Mouse (Mus musculus): ENCODE measurements around the gene Zfp423.

Gene Zfp423

GRCm38 (mm10) chr8:87747582-87747981 is 211.8 kb downstream of the Zfp423 start:
- Histone ChIP-seq H3K36me3 (ENCODE audit: insufficient read depth, low read length) (no peaks in the 10 kb centered on the region; the same call in 1 of the 2 replicates), H3K4me1 (replicated peaks; ENCODE audit: low read depth, low read length) (peaks cover 49% of the 10 kb centered on the region), H3K9me3 (ENCODE audit: low read length) (0 out of 2 replicates have a peak, but pooled peaks cover 3% of the 10 kb centered on the region), H3K27me3 (ENCODE audit: insufficient read depth, low read length) (peaks cover 7% of the 10 kb centered on the region; the same call in 1 of the 2 replicates), H3K4me3 (replicated peaks; ENCODE audit: low read length) (no peak overlapping the region)
- TF ChIP-seq POU5F1 (IDR thresholded peaks at IDR 0.05; ENCODE audit: borderline replicate concordance, low read length) = no peak
- peak; percentile 47 for TF ChIP-seq CTCF (conservative IDR thresholded peaks at IDR 0.05; ENCODE audit: low read length)
- no peak for TF ChIP-seq NANOG (IDR thresholded peaks at IDR 0.05; ENCODE audit: borderline replicate concordance, low read length)

DNA sequence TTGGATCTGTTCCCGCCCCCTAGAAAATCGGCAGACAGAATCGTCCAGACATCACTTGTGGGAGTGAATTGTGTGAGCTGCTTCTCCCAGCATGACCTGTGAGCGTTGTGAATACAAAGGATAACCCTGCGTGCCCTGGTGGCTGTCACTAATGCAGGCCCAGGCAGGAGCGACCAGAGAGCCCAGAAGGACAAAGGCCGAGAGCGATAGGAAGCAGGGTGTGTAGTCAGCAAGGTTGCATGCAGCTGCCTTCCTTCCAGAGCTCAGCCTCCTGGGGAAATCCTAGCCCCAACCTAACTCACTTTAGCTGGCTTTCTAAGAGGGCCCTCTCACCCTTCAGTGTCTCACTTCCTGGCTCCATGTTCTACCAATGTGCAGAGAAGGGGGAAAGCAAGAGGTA is 212.3 kb downstream of the Zfp423 start:
- Histone ChIP-seq H3K4me3 (replicated peaks; ENCODE audit: low read length) (no peak overlapping the region), H3K4me1 (replicated peaks; ENCODE audit: low read depth, low read length) (peaks cover 51% of the 10 kb centered on the region), H3K27me3 (ENCODE audit: insufficient read depth, low read length) (peaks cover 7% of the 10 kb centered on the region; the same call in 1 of the 2 replicates), H3K9me3 (ENCODE audit: low read length) (0 out of 2 replicates have a peak, but pooled peaks cover 3% of the 10 kb centered on the region), H3K36me3 (ENCODE audit: insufficient read depth, low read length) (no peaks in the 10 kb centered on the region; the same call in 1 of the 2 replicates)
- TF ChIP-seq CTCF (conservative IDR thresholded peaks at IDR 0.05; ENCODE audit: low read length) (no peak), NANOG (IDR thresholded peaks at IDR 0.05; ENCODE audit: borderline replicate concordance, low read length) (no peak), POU5F1 (IDR thresholded peaks at IDR 0.05; ENCODE audit: borderline replicate concordance, low read length) (no peak)

GRCm38 (mm10) chr8:87746072-87746471 is 213.3 kb downstream of the Zfp423 start:
- TF ChIP-seq NANOG (IDR thresholded peaks at IDR 0.05; ENCODE audit: borderline replicate concordance, low read length) (no peak), CTCF (conservative IDR thresholded peaks at IDR 0.05; ENCODE audit: low read length) (no peak), POU5F1 (IDR thresholded peaks at IDR 0.05; ENCODE audit: borderline replicate concordance, low read length) (no peak)

DNA sequence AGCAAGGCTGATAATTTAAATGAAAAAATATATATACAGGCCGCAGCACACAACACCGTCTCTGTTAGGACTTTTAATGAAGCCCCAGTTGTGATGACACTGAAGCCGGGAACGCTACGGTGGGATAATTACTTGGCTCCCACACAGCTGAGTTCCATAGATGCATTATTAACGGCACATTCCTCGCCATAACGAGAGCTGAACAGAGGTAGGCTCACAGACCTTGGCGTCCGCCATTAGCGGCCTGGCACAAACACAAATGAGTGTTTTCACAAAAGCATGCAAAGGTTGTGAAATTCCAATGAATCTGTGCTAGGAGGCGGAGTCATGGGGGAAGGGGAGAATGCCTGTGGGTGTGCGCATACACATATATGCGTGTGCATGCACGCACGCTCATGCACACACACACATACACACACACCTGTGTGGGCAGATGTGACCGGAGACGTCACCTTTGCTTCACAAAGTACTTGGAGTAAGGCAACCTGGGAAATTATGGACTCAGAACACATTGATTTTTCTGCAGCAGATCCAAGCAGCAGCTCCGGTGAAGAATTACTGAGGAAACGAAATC is 214.2 kb downstream of the Zfp423 start:
- TF ChIP-seq POU5F1 (IDR thresholded peaks at IDR 0.05; ENCODE audit: borderline replicate concordance, low read length) (no peak), NANOG (IDR thresholded peaks at IDR 0.05; ENCODE audit: borderline replicate concordance, low read length) (no peak), CTCF (conservative IDR thresholded peaks at IDR 0.05; ENCODE audit: low read length) (no peak)
- Histone ChIP-seq H3K36me3 (ENCODE audit: insufficient read depth, low read length) (no peaks in the 10 kb centered on the region; the same call in 1 of the 2 replicates), H3K4me1 (replicated peaks; ENCODE audit: low read depth, low read length) (peaks cover 64% of the 10 kb centered on the region), H3K4me3 (replicated peaks; ENCODE audit: low read length) (no peak overlapping the region; the same call in 1 of the 2 replicates), H3K9me3 (ENCODE audit: low read length) (0 out of 2 replicates have a peak, but pooled peaks cover 3% of the 10 kb centered on the region), H3K27me3 (ENCODE audit: insufficient read depth, low read length) (peaks cover 7% of the 10 kb centered on the region; the same call in 1 of the 2 replicates)

More at GRCm38 (mm10) chr8:87746072-87746471, 213.3 kb downstream of the Zfp423 start:
- peaks cover 7% of the 10 kb centered on the region; the same call in 1 of the 2 replicates for H3K27me3 ChIP-seq (ENCODE audit: insufficient read depth, low read length)
- peak overlapping the region; percentile 3; the same call in 1 of the 2 replicates for H3K4me3 ChIP-seq (replicated peaks; ENCODE audit: low read length)
- peaks cover 62% of the 10 kb centered on the region for H3K4me1 ChIP-seq (replicated peaks; ENCODE audit: low read depth, low read length)
- H3K36me3 ChIP-seq (ENCODE audit: insufficient read depth, low read length) = no peaks in the 10 kb centered on the region; the same call in 1 of the 2 replicates
- 0 out of 2 replicates have a peak, but pooled peaks cover 3% of the 10 kb centered on the region for H3K9me3 ChIP-seq (ENCODE audit: low read length)

- no peak for TF ChIP-seq NANOG (IDR thresholded peaks at IDR 0.05; ENCODE audit: borderline replicate concordance, low read length)
- no peak for TF ChIP-seq CTCF (conservative IDR thresholded peaks at IDR 0.05; ENCODE audit: low read length)
- no peak for TF ChIP-seq POU5F1 (IDR thresholded peaks at IDR 0.05; ENCODE audit: borderline replicate concordance, low read length)
- no peaks in the 10 kb centered on the region; the same call in 1 of the 2 replicates for H3K36me3 ChIP-seq (ENCODE audit: insufficient read depth, low read length)
- H3K27me3 ChIP-seq (ENCODE audit: insufficient read depth, low read length) = peaks cover 7% of the 10 kb centered on the region; the same call in 1 of the 2 replicates
Observed at GRCm38 (mm10) chr8:87744556-87744955, 214.8 kb downstream of the Zfp423 start.

DNA sequence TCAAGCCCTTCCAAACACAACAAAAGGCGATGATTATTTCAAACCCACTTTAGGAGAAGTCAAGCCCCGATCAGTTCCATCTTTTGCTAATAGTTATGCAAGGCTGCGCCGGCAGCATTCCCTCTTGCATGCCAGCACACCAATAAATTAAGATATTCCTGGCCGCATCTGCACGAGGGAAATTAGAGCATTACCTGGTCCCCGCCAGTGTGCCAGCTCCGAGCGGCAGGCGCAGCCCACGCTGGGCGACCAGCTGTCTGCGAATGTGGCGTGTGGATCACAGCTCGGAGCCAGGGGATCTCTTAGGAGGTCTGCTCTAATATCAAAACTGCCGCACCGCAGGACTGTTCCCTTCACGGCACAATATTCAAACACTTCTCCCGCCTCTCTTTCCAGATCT is 217.4 kb downstream of the Zfp423 start:
- Histone ChIP-seq H3K4me1 (replicated peaks; ENCODE audit: low read depth, low read length) (peaks cover 51% of the 10 kb centered on the region), H3K4me3 (replicated peaks; ENCODE audit: low read length) (peak overlapping the region; percentile 51), H3K27me3 (ENCODE audit: insufficient read depth, low read length) (peaks cover 7% of the 10 kb centered on the region; the same call in 1 of the 2 replicates), H3K9me3 (ENCODE audit: low read length) (0 out of 2 replicates have a peak, but pooled peaks cover 3% of the 10 kb centered on the region), H3K36me3 (ENCODE audit: insufficient read depth, low read length) (no peaks in the 10 kb centered on the region; the same call in 1 of the 2 replicates)
- TF ChIP-seq CTCF (conservative IDR thresholded peaks at IDR 0.05; ENCODE audit: low read length) = no peak

More at GRCm38 (mm10) chr8:87744556-87744955, 214.8 kb downstream of the Zfp423 start:
- peaks cover 64% of the 10 kb centered on the region for H3K4me1 ChIP-seq (replicated peaks; ENCODE audit: low read depth, low read length)
- H3K9me3 ChIP-seq (ENCODE audit: low read length) = 0 out of 2 replicates have a peak, but pooled peaks cover 3% of the 10 kb centered on the region
- no peak overlapping the region for H3K4me3 ChIP-seq (replicated peaks; ENCODE audit: low read length)

- peaks cover 7% of the 10 kb centered on the region; the same call in 1 of the 2 replicates for H3K27me3 ChIP-seq (ENCODE audit: insufficient read depth, low read length)
- TF ChIP-seq NANOG (IDR thresholded peaks at IDR 0.05; ENCODE audit: borderline replicate concordance, low read length) (no peak), CTCF (conservative IDR thresholded peaks at IDR 0.05; ENCODE audit: low read length) (no peak), POU5F1 (IDR thresholded peaks at IDR 0.05; ENCODE audit: borderline replicate concordance, low read length) (no peak)
- H3K9me3 ChIP-seq (ENCODE audit: low read length) = no peaks in the 10 kb centered on the region
- no peaks in the 10 kb centered on the region; the same call in 1 of the 2 replicates for H3K36me3 ChIP-seq (ENCODE audit: insufficient read depth, low read length)
- no peak overlapping the region for H3K4me3 ChIP-seq (replicated peaks; ENCODE audit: low read length)
- peaks cover 42% of the 10 kb centered on the region for H3K4me1 ChIP-seq (replicated peaks; ENCODE audit: low read depth, low read length)
Observed at GRCm38 (mm10) chr8:87740946-87741530, 218.4 kb downstream of the Zfp423 start.

- Histone ChIP-seq H3K36me3 (ENCODE audit: insufficient read depth, low read length) (no peaks in the 10 kb centered on the region), H3K27me3 (ENCODE audit: insufficient read depth, low read length) (peaks cover 3% of the 10 kb centered on the region; the same call in 1 of the 2 replicates), H3K4me3 (replicated peaks; ENCODE audit: low read length) (no peak overlapping the region), H3K4me1 (replicated peaks; ENCODE audit: low read depth, low read length) (peaks cover 20% of the 10 kb centered on the region), H3K9me3 (ENCODE audit: low read length) (no peaks in the 10 kb centered on the region)
- no peak for TF ChIP-seq CTCF (conservative IDR thresholded peaks at IDR 0.05; ENCODE audit: low read length)
- TF ChIP-seq NANOG (IDR thresholded peaks at IDR 0.05; ENCODE audit: borderline replicate concordance, low read length) = no peak
- TF ChIP-seq POU5F1 (IDR thresholded peaks at IDR 0.05; ENCODE audit: borderline replicate concordance, low read length) = no peak
Observed at GRCm38 (mm10) chr8:87737900-87738299, 221.5 kb downstream of the Zfp423 start.
